Mouse (Mus musculus) mesoderm, embryonic 11.5 days (tissue): ENCODE results near the gene Zc3h15.
A peak's percentile ranks its signal among the peaks of the same experiment; 100 is the strongest.
"Not testable (repeated sequence)": the region's sequence is repeated elsewhere in the genome, so short reads cannot be mapped to it uniquely, and the experiment has no call there.

Experiments
- DNase-seq: peaks from one replicate; pipeline ENCODE4 v3.0.0-alpha.2; 2012; ENCODE audit warnings: low read depth, low spot score

Zc3h15 gene

DNA sequence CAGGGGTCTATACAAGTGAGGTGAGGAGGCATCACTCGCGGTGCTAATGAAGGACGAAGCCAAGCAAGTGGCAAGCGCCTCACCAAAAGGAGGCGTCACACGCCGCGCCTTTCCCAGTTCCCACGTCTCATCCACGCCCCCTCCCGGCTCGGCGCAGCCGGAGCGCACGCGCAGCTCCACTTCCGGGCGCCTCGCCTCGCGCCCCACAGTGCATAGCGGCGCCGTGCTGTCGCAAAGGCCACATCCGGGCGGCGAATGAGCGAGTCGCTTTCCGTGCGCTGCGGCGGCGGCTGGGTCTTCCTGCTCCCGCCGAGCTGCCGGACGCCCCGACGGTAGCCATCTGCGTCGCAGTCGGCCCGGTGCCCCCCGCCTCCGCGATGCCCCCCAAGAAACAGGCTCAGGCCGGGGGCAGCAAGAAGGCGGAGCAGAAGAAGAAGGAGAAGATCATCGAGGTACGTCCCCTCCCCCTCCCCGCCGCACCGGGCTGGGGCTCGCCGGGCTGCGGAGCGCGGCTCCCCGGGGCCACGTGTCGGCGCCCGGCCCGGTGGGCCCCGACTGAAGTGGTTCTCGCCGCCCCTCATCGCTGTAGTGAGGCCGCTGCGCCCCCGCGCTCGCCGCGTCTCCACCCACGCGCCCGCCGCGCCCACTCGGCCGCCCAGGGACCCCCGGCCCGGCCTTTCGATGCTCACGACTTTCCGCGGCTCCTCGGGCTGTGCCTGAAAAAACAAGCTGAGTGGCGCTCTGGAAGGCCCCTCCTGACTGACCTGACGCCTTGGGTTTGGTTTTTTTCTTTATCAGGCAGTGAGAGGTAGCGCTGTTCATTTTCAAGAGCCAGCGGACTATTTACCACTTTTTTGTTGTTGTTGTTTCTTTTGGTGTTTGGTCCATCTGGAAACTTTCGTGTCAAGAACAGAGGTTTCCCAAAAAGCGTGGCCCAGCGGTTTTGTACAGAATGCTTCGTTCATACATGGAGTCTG, at the start of gene Zc3h15:
Gene Zc3h15 (plus strand): TSS at position 160 of the 977 bp plus-strand sequence.
- DNase-seq = peak; percentile 96

DNA sequence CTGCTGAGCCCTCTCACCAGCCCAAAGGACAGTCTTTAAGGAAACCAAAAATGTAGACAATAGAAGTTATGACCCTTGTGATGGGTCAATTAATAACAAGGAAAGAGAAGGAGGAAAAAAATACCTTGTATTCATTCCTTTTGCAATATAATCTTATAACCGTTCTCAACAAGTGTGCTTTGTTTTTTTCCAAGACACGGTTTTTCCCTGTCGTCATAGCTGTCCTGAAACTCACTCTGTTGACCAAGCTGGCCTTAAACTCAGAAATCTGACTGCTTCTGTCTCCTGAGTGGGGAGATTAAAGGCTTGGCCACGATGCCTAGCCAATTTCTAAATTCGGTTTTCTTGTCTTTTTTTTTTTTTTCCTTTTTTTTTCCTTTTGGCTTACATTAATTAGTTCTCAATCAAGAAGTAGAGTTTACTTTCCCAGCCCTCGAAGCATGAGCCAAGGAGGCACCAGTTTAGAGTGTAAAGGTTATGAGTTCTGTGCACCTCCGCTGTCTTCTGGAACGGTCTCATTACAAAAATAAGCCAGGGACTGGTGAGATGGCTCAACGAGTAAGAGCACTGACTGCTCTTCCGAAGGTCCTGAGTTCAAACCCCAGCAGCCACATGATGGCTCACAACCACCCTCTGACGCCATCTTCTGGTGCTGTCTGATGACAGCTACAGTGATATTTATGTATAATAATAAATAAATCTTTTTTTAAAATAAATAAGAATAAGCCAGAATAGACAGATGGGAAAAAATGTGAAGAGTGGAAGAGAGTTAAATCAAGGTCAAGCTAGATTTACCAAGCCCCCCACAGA, 23.5 kb upstream of the Zc3h15 start:
- DNase-seq = no peak

DNA sequence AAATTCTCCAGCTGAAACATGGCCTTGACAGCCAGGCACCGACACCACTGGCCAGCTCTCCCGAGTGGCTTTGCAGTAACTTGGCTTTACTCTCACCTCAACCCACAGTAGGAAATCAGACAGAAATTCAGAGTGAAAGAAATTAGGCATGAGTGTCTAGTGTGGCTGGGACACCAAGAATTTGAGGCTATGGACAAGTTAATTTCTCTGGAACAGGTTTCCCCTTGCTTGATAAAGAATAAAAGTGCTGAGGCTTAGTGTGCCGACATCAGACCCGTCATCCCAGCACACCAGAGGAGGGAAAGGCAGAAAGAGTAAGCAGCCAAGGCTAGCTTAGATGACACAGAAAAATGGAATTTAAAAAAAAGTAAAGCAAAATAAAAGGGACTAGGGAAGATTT, 22.7 kb upstream of the Zc3h15 start:
- no peak for DNase-seq

DNA sequence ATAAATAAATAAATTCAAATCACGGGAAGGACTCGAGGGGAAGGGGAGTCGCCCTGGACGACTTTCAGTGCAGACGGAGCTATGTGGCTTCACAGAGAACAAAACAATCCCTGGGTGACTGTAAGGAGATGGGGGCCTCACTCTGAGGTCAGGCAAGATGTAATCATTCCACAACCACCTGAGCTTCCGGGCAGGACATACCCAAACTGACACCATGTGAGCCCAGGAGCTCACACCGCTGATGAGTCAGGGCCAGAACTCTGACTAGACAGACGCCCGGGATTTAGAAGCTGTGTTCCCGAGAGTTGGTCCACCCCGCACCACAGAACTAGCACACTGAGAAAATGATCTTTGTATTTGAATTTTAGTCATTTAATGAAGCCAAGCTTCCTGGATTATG, 21.4 kb upstream of the Zc3h15 start:
- DNase-seq = no peak

- no peak for DNase-seq
Observed at GRCm38 (mm10) chr2:83624045-83624444, 20.2 kb upstream of the Zc3h15 start.

GRCm38 (mm10) chr2:83625226-83626108, 18.8 kb upstream of the Zc3h15 start:
- DNase-seq = peak; percentile 78

- DNase-seq = no peak
Observed at GRCm38 (mm10) chr2:83626881-83627280, 17.4 kb upstream of the Zc3h15 start.

DNA sequence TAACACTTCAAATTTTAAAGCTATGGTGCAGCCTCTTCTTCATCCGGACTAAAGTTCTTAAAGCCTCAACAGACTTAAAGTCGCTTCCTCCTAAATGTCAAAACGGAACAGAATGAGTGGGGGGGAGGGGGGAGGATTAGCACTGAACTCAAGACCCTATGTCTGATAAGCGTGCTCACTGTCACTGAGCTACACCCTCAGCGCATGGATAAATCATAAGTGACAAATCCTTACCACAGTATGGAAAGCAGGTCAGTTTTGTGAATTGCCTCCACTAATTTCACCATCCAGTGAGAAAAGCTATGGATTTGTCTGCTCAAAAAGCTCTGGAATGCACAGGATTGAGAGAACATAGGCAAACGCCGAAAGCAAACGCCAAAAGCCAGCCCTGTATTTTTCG, 16.7 kb upstream of the Zc3h15 start:
- no peak for DNase-seq

DNA sequence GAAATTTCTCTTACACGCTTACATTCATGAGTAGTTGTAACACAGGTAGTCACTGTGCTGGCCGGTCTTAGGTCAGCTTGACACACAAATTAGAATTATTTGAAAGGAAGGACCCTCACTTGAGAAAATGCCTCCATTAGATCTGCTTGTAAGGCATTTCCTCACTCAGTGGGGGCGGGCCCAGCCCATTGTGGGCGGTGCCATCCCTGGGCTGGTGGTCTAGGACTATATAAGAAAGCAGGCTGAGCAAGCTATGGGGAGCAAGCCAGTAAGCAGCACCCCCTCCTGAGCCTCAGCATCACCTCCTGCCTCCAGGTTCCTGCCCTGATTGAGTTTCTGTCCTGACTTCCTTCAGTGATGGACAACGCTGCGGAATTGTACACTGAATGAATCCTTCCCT, 16.3 kb upstream of the Zc3h15 start:
- no peak for DNase-seq

DNA sequence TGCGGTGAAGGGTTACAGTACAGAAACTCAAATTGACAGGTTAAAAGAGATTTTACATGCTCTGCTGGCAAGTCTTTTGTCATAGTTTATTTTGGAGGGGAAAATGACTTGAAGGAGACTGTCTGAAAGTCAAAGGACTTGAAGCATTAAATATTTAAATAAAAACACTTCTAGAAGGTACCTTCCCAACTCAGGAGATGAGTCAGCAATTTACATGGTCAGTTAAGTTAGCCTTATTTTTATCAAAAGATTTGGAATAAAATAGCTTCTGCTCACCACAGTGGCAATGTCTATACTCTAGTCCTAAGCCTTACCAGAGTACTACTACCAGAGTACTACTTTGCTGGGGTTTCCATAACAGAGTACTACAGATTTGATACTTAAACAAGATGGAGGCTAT, 2.2 kb upstream of the Zc3h15 start:
- no peak for DNase-seq

- DNase-seq = no peak
Observed at GRCm38 (mm10) chr2:83648916-83649315, 4.7 kb downstream of the Zc3h15 start.

GRCm38 (mm10) chr2:83652606-83653005, 8.4 kb downstream of the Zc3h15 start:
- DNase-seq = no peak

GRCm38 (mm10) chr2:83659279-83659678, 15.0 kb downstream of the Zc3h15 start:
- no peak for DNase-seq

DNA sequence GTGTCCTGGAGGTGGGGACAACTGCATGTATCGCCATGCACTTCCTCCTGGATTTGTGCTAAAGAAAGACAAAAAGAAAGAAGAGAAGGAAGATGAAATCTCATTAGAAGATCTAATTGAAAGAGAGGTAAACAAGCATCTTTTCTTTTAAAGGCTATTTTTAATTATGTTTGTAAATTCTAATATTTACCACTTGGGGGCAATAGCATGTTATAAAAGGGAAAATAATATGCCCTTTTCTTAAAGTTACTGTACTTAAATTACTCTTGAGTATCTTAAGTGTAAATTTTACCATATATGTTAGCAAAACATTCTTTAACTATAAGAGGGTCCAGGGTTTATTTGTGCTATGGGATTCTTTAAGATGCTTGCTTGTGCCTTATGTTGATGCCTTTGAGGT, 15.9 kb downstream of the Zc3h15 start:
- no peak for DNase-seq

- DNase-seq = no peak
Observed at GRCm38 (mm10) chr2:83661351-83661750, 17.1 kb downstream of the Zc3h15 start.

- not testable (repeated sequence) for DNase-seq
Observed at GRCm38 (mm10) chr2:83665051-83665450, 20.8 kb downstream of the Zc3h15 start.

DNA sequence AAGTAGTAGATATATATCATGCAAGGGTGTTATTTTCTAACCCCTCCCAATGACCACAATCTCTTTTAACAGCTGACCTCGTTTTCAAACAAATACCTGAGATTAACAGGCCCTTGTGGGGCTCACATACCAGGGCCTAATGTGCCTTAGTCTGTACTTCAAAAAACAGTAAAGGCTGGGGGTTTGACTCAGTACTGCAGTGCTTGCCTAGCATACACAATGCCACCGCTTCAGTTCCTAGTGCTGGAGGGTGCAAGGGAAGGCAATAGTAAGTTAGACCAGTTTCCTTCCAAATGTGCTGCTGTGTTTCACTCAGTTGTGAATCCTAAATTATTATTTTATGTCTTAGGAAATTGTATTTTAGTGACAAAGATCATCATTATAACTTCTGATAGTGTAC, 23.2 kb downstream of the Zc3h15 start:
- DNase-seq = no peak

DNA sequence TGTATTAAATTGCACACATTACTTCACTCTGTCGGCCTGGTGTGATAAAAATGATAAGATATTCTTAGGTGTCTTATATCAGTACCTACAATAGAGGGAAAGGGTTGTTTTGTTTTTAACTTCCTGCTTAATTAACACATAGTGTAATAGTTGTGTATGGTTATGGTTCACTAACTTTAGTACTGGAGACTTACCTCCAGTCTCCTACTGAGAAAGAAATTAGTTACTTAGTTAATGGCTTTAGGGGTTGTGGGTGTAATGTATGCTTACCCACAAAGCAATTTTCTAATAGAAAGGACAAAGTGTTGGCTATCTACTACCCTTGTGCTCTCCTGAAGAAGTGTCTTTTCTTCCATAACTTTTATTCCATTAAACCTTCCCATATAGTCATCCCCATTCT, 23.8 kb downstream of the Zc3h15 start:
- DNase-seq = no peak

- DNase-seq = no peak
Observed at GRCm38 (mm10) chr2:83669988-83670387, 25.8 kb downstream of the Zc3h15 start.

DNA sequence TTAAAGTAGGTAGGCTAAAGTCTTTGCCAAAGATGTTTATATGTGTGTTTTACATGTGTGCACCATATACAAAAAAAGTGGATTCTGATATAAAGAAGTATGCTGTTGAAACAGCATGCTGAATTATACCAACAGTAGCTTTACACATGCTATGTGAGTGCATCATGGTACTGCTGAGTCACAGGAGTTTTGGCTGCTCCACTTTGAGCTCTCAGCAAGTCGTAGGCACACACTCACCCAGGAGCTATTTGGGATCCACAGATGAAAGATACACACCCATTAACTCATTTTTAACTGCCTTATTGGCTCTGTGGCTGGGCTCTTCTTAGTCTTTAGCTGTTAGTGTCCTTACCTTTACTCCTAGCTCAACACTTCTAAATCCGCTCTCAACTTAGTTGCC, 27.6 kb downstream of the Zc3h15 start:
- DNase-seq = no peak

DNA sequence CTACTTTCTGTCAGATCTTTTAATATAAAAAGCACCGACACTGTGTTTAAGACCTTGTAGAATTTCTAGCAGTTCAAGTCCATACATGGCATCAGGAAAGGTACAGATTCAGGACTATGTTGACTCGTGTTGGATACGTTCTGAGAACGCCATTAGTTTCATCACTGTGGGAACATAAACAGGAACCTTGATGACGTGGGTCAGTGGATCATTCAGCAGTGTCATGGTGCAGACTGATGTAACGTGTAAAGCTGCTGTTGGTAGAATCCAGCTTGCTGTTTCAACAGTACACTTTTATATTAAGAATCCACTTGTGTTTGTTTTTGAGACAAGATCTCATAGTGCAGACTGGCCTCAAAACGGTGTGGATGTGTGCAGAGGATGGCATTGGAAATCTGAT, 28.8 kb downstream of the Zc3h15 start:
- no peak for DNase-seq

DNA sequence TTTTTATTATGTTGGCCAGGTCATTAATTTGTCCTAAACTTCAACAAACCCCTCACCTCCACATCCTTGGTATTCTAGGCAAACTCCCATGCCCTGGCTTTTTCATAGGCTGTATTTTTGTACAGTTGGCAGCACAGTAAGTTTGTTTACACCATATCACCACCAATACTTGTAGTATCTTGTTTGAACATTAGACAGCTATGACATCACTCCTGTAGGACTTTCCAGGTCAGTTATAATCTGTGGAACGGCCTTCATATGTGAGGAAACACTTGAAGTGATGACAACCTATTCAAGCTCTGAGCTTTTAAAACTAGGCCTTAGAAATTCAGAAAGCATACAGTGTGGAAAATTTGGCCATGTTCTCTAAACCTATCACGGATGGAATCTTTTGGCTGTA, 29.6 kb downstream of the Zc3h15 start:
- no peak for DNase-seq
